Mouse (Mus musculus): ENCODE measurements around the gene Arhgap44. TPM values are rescaled to one million over a fixed set of nuclear protein-coding genes. Genes with fewer than 3 reads are reported as not detected.

Gene Arhgap44
- 3.4 and 3.9 TPM in 2 replicates for polyA plus RNA-seq (2016; fragmentation: Nextera tagmentation; extraction: Ambion mirVana)

DNA sequence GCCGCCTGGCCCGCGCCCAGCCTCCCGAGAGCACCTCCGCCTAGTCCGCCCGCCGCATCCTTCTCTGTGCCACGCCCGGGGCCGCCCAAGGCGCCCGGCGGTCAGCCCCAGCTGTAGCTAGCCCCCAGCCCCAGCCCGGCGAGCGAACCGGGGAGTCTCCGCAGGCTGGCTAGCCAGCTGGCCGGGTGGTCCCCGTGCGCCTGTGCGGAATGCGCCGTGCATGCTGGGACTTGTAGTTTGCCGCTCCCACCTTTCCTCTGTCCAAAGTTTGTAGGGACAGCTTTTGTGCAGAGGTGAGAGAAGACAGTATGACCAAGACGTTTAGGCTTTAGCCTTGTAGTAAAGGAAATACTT lies at the start of gene Arhgap44:
Gene Arhgap44, minus strand, starts transcription at position 195 of the 354 bp plus-strand sequence.
- peak within 1 kb of the TSS; percentile 88 for H3K27ac ChIP-seq
- H3K4me3 ChIP-seq, result peak within 1 kb of the TSS; percentile 88
- H3K9me3 ChIP-seq, result peaks cover 4% of the 10 kb centered on the region; the same call in 1 of the 2 replicates
- under 1% methylated on average over 27 of the region's 27 CpGs for WGBS
- H3K27me3 ChIP-seq (ENCODE audit: poor library complexity, severe bottlenecking), result peaks cover 13% of the 10 kb centered on the region
- H3K4me1 ChIP-seq, result peaks cover 10% of the 10 kb centered on the region
- DNase-seq (ENCODE audit: extremely low spot score, low spot score), result peak; percentile 66
- no peaks in the 10 kb centered on the region for H3K36me3 ChIP-seq (replicated peaks)

DNA sequence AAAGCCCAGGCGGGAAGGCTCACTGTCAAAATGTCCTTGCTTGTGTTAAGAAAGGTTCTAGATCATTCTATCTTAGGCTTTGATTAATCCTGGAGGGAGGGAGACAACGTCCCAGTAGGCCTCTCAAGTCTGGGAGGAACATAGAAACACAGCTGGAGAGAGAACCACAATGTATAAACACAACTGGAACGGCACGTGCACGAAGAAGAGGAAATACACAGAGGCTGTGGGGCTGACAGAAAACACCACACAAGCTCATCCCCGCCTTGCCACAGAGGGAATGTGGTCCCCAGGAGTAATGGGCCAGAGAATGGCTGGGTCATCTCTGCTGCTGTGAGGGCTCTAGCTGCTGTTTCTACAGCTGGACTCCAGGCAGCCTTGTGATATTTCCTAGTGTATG lies 48.9 kb upstream of the Arhgap44 start:
- H3K27me3 ChIP-seq (ENCODE audit: poor library complexity, severe bottlenecking), result no peaks in the 10 kb centered on the region
- H3K9me3 ChIP-seq, result no peaks in the 10 kb centered on the region
- H3K4me1 ChIP-seq, result peaks cover 14% of the 10 kb centered on the region
- no peak for DNase-seq (ENCODE audit: extremely low spot score, low spot score)
- no peaks in the 10 kb centered on the region for H3K36me3 ChIP-seq (replicated peaks)
- H3K27ac ChIP-seq, result no peak overlapping the region
- WGBS, result 85% methylated on average over 6 of the region's 6 CpGs
- no peak overlapping the region for H3K4me3 ChIP-seq

DNA sequence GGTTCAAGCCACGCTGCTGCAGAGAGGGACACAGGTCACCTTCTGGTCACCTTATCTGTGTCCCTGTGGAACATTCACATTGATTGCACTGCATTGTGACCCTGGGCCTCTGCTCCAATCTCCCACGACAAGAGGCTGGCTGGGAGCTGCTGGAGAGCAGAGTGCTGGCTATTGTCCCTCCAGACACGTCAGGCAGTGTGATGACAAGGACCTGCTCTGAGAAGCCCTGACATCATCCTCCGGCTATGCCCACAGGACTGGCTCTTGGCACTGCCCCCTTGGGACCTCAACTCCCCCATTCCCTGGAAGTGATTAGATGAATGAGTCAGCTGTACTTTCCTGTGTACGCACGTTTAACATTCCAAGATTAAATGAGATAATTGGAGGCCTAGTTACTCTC lies 46.7 kb upstream of the Arhgap44 start:
- no peak for DNase-seq (ENCODE audit: extremely low spot score, low spot score)
- no peak overlapping the region for H3K4me3 ChIP-seq
- 62% methylated on average over 6 of the region's 6 CpGs for WGBS
- H3K4me1 ChIP-seq, result peaks cover 11% of the 10 kb centered on the region
- no peaks in the 10 kb centered on the region for H3K9me3 ChIP-seq
- H3K36me3 ChIP-seq (replicated peaks), result no peaks in the 10 kb centered on the region
- H3K27me3 ChIP-seq (ENCODE audit: poor library complexity, severe bottlenecking), result no peaks in the 10 kb centered on the region
- H3K27ac ChIP-seq, result no peak overlapping the region

DNA sequence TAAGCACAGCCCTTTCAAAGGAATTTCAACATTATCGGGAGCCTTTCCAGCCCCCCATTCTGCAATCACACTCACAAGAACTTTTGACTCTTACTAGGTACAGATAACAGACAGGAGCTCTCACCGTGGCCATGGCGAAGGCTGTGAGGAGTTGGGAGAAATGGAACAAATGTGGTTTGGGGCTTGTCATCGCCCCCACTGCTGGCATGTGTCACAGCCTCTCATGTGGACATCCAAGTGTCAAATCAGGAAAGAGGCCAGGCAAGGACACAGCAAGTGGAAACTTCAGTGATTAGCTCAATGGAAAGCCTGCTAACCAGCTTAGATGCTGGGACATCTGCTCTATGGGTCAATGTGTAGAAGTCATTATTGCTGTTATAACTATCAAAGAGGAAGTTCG lies 42.5 kb upstream of the Arhgap44 start:
- Histone ChIP-seq H3K9me3 (no peaks in the 10 kb centered on the region), H3K36me3 (replicated peaks) (no peaks in the 10 kb centered on the region), H3K27ac (no peak overlapping the region), H3K27me3 (ENCODE audit: poor library complexity, severe bottlenecking) (no peaks in the 10 kb centered on the region), H3K4me1 (peaks cover 15% of the 10 kb centered on the region), H3K4me3 (no peak overlapping the region)
- WGBS, result 89% methylated on average over 5 of the region's 5 CpGs
- DNase-seq (ENCODE audit: extremely low spot score, low spot score), result no peak

DNA sequence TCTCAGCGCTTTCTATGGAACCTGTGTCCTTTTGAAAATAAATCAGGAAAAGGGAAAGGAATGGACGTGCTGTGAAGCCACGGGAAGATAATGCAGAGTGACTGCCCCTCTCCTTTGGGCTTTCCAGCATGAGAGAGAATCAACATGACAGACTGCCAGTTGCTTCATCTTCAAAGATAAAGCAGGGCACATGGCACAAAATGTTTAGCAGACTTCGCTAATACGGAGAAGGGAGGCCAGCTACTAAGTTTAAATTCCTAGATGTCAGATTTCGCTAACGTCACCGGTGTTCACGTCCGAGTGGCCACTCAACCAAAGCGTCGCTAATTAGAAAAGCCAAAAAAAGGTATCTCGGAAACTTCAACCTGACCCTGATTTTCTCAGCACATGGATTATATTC lies 41.9 kb upstream of the Arhgap44 start:
- H3K27ac ChIP-seq, result no peak overlapping the region
- no peak for DNase-seq (ENCODE audit: extremely low spot score, low spot score)
- no peaks in the 10 kb centered on the region for H3K27me3 ChIP-seq (ENCODE audit: poor library complexity, severe bottlenecking)
- peaks cover 14% of the 10 kb centered on the region for H3K4me1 ChIP-seq
- H3K36me3 ChIP-seq (replicated peaks), result no peaks in the 10 kb centered on the region
- 81% methylated on average over 13 of the region's 13 CpGs for WGBS
- H3K9me3 ChIP-seq, result no peaks in the 10 kb centered on the region
- H3K4me3 ChIP-seq, result no peak overlapping the region

DNA sequence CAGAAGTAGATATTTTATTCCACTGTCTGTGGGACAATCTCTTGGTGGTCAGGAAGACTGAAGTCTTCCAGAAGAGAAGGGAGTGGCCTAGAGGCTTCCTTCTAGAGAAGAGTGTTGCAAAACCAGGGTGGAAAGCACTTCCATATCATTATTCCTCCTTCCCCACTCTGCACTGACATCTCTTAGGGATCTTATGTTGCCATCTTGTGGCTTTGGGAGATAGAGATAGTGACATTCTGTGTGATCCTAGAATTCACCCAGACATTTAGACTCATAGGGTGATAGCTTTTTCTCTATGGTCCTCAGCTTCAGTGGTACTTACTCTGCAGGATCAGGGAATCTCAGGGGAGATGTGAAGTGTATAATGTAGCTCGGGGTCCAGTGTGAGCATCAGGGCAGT lies 40.3 kb upstream of the Arhgap44 start:
- no peaks in the 10 kb centered on the region for H3K27me3 ChIP-seq (ENCODE audit: poor library complexity, severe bottlenecking)
- no peak overlapping the region for H3K27ac ChIP-seq
- peaks cover 10% of the 10 kb centered on the region; the same call in 1 of the 2 replicates for H3K4me1 ChIP-seq
- H3K4me3 ChIP-seq, result no peak overlapping the region
- no peaks in the 10 kb centered on the region for H3K9me3 ChIP-seq
- no peak for DNase-seq (ENCODE audit: extremely low spot score, low spot score)
- no peaks in the 10 kb centered on the region for H3K36me3 ChIP-seq (replicated peaks)
- 90% methylated on average over 1 of the region's 1 CpGs for WGBS

DNA sequence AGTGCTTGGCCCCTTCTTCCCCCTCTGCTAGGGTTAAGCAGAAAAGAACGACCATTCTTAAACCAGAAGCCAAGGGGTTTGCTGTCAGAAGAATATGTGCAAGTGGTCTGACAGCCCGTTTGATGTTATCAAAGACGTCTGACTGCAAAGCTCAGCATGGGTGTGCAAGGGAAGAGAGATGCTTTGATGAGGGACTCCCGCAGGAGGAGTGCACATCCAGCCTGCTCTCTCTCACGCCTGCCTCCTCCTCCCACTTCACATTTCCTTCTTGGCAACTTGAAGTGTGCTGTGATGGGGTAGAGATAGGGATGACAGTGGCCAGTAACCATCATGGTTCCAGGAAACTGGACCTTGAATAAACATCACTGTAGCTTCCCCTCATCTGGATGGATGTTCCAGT lies 39.5 kb upstream of the Arhgap44 start:
- Histone ChIP-seq H3K9me3 (no peaks in the 10 kb centered on the region), H3K36me3 (replicated peaks) (no peaks in the 10 kb centered on the region), H3K4me1 (peaks cover 10% of the 10 kb centered on the region; the same call in 1 of the 2 replicates), H3K27ac (no peak overlapping the region), H3K4me3 (no peak overlapping the region), H3K27me3 (ENCODE audit: poor library complexity, severe bottlenecking) (no peaks in the 10 kb centered on the region)
- DNase-seq (ENCODE audit: extremely low spot score, low spot score), result no peak
- WGBS, result 61% methylated on average over 5 of the region's 5 CpGs

DNA sequence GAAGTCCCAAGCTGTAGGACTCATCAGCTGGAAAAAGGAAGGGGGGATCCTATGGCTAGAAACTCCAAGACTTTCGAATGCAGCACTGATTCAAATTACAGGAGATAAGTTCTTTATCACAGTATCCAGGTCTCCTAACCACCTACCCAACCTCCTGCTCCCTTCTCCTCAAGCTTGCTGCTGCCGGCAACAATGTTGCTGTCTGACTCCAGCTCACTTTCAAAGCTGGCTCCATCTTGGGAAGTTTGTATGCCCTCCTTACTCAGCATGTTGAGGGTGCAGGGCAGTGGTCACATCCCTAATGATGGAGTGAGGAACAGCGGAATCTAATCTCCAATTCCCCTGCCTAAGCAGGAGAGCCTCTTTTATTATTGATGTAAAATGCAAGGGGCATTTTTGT lies 35.3 kb upstream of the Arhgap44 start:
- H3K36me3 ChIP-seq (replicated peaks), result no peaks in the 10 kb centered on the region
- no peak overlapping the region for H3K4me3 ChIP-seq
- H3K9me3 ChIP-seq, result no peaks in the 10 kb centered on the region
- H3K27ac ChIP-seq, result no peak overlapping the region
- H3K4me1 ChIP-seq, result peaks cover 4% of the 10 kb centered on the region; the same call in 1 of the 2 replicates
- no peak for DNase-seq (ENCODE audit: extremely low spot score, low spot score)
- no peaks in the 10 kb centered on the region for H3K27me3 ChIP-seq (ENCODE audit: poor library complexity, severe bottlenecking)
- WGBS, result 82% methylated on average over 3 of the region's 3 CpGs

DNA sequence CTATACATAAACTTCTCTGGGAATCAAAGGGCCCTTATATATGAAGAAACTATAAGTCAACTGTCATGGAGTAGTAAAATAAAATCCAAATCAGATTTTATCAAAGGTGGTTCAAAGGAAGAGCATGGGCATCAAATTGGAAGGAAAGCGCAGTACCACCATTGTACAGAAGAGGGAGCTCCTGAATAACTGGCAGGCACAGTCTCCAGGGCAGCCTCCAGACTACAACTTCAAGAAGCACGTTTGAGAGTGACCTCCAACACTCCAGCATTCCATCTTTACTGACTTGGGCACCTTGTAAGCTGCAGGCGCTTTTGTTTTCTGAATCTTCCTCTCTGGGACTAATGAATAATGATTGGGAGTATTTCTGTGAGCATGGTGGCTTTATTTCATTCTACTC lies 34.5 kb upstream of the Arhgap44 start:
- H3K27ac ChIP-seq, result no peak overlapping the region
- H3K4me1 ChIP-seq, result peaks cover 4% of the 10 kb centered on the region; the same call in 1 of the 2 replicates
- WGBS, result 4% methylated on average over 3 of the region's 3 CpGs
- H3K9me3 ChIP-seq, result no peaks in the 10 kb centered on the region
- H3K4me3 ChIP-seq, result no peak overlapping the region
- no peaks in the 10 kb centered on the region for H3K36me3 ChIP-seq (replicated peaks)
- peak; percentile 52 for DNase-seq (ENCODE audit: extremely low spot score, low spot score)
- no peaks in the 10 kb centered on the region for H3K27me3 ChIP-seq (ENCODE audit: poor library complexity, severe bottlenecking)

DNA sequence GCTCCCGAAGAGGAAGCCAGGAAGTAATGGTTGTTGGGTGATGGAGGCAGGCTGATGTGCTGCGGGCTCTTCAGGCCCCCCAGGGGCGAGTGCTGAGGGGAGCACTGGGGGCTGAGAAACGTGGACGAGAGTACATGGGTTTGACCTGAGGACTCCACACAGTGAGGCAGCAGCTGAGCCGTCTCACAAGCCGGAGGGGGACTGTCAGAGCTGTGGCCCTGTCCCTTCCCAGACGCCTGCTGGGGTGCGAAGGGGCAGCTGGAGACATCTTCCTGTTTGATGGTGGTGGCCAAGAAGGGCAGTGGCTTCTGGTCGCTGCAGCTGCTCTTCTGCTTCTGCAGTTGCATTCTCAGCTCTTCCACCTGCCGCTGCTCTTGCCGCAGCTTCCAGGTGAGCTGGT lies 24.2 kb upstream of the Arhgap44 start:
- H3K27me3 ChIP-seq (ENCODE audit: poor library complexity, severe bottlenecking), result no peaks in the 10 kb centered on the region
- DNase-seq (ENCODE audit: extremely low spot score, low spot score), result no peak
- H3K27ac ChIP-seq, result no peak overlapping the region
- no peaks in the 10 kb centered on the region for H3K4me1 ChIP-seq
- H3K36me3 ChIP-seq (replicated peaks), result no peaks in the 10 kb centered on the region
- H3K9me3 ChIP-seq, result no peaks in the 10 kb centered on the region
- WGBS, result 86% methylated on average over 12 of the region's 12 CpGs
- no peak overlapping the region for H3K4me3 ChIP-seq

DNA sequence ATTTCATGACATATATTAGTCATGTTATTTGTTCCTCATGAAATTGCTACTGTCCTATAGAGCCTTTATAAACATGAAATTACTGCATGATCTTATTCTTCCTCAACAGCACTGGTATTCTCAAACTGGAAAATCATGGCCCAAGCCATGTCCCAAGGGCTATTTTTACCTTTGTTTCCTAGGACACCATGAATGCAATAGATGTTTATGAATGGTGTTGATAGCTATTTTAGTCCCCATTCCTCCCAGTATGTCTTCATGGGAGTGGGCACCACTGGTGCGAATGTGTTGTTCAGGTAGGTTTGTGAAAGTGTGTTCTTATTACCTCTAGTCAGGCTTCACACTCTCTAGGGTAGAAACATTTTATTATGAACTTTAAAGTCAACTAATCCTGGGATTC lies 22.4 kb upstream of the Arhgap44 start:
- no peaks in the 10 kb centered on the region for H3K9me3 ChIP-seq
- no peak for DNase-seq (ENCODE audit: extremely low spot score, low spot score)
- WGBS, result 91% methylated on average over 1 of the region's 1 CpGs
- no peaks in the 10 kb centered on the region for H3K27me3 ChIP-seq (ENCODE audit: poor library complexity, severe bottlenecking)
- H3K27ac ChIP-seq, result no peak overlapping the region
- H3K36me3 ChIP-seq (replicated peaks), result no peaks in the 10 kb centered on the region
- H3K4me1 ChIP-seq, result no peaks in the 10 kb centered on the region
- no peak overlapping the region for H3K4me3 ChIP-seq

DNA sequence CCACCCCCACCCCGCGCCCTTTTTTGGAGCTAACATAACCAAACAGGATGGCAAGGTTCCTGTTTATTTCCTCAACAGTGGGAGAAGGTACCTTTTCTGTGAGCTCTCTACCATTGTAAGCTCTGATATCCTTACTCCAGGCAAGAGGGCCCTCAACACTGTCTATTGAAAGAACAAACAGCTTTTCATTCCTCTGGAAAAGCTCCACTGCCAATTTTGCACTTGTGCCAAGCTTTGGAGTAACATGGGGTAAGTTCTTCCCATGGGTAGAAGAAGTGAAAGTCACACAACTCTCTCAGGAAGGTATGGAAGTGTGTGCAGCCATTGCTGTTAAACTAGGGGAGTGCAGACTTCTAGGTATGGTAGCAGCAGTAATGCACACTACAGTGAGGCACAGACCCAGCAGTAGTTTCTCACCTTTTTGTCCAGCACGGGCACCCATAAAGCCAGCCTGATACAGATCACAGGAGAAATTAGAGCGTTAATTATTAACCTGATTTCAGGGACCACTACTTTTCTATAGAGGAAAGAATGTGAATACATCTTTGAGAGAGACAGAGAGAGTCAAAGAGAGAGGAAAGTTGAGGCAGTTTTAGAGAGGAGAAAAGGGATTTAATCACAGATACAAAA lies 7.5 kb upstream of the Arhgap44 start:
- Histone ChIP-seq H3K4me3 (no peak overlapping the region), H3K36me3 (replicated peaks) (no peaks in the 10 kb centered on the region), H3K27me3 (ENCODE audit: poor library complexity, severe bottlenecking) (no peaks in the 10 kb centered on the region), H3K9me3 (no peaks in the 10 kb centered on the region), H3K4me1 (no peaks in the 10 kb centered on the region), H3K27ac (no peak overlapping the region)
- 85% methylated on average over 4 of the region's 4 CpGs for WGBS
- no peak for DNase-seq (ENCODE audit: extremely low spot score, low spot score)

DNA sequence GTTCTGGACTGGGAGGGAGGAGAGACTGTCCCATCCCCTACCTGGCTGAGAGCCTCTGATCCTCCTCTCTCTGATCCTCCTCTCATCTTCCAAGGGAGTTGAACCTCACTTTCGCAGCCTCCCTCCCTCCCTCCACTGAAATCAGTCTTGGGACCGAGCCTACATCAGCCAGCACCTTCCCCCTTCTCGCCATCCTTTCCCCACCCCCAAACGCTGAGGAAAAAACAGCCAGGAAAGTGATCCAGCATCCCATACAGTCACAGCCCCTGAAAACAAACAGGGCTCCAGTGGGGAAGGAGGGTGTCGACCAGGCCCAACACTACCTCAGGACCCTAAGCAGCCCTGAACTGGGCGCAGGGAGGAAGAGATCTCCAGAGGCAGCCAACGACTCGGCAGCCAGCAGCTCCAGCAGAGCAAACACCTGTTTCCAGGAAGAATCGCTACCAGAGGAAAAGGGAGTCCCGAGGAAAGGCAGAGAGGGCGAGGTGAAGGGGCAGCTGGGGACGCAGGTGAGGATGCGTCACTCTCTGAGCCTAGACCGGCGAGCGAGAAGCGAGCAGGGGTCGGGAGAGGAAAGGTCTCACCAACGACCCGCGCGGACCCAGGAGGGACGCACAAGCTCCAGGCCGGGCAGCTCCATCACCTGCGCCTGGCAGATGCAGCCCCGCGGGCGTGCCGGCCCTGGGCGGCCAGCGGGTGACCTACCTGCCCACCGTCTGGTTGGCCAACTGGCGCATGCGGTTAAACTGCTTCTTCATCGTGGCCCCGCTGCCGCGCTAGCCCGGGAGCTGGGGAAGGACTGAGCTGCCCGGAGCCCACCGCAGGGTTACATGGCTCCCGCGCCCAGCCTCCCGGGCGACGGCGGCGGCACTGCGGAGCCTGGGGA lies 637 bp downstream of the Arhgap44 start:
- peaks cover 13% of the 10 kb centered on the region for H3K27me3 ChIP-seq (ENCODE audit: poor library complexity, severe bottlenecking)
- peak overlapping the region; percentile 88 for H3K27ac ChIP-seq
- DNase-seq (ENCODE audit: extremely low spot score, low spot score), result peak; percentile 15
- no peaks in the 10 kb centered on the region for H3K36me3 ChIP-seq (replicated peaks)
- H3K4me3 ChIP-seq, result peak overlapping the region; percentile 88
- under 1% methylated on average over 49 of the region's 49 CpGs for WGBS
- H3K4me1 ChIP-seq, result peaks cover 15% of the 10 kb centered on the region
- peaks cover 4% of the 10 kb centered on the region; the same call in 1 of the 2 replicates for H3K9me3 ChIP-seq
